Mouse (Mus musculus): ENCODE measurements around the gene Itpa.

GRCm38 (mm10) chr2:130639276-130639675, 28.1 kb upstream of the Itpa start:
- TF ChIP-seq NANOG (IDR thresholded peaks at IDR 0.05; ENCODE audit: borderline replicate concordance, low read length) = no peak
- no peak for TF ChIP-seq CTCF (conservative IDR thresholded peaks at IDR 0.05; ENCODE audit: low read length)
- TF ChIP-seq POU5F1 (IDR thresholded peaks at IDR 0.05; ENCODE audit: borderline replicate concordance, low read length) = no peak

Data from E14TG2a.4 (cell line).